Mouse (Mus musculus) spleen, adult 2 months (tissue): ENCODE results near the gene Sowahc.

Experiments
- CTCF ChIP-seq: fragments of 200-500 bp; IDR thresholded peaks from 2 replicates; pipeline ENCODE4 v1.5.1; 2011; ENCODE audit warnings: mild to moderate bottlenecking, inconsistent platforms; ENCODE audit not compliant: insufficient read depth, insufficient read length, insufficient replicate concordance; ENCODE audit errors: extremely low read depth
- POLR2A ChIP-seq: fragments of 200-500 bp; IDR thresholded peaks from 2 replicates; pipeline ENCODE4 v1.6.1; 2011; ENCODE audit warnings: low read depth, low read length, inconsistent platforms

- TF ChIP-seq CTCF (no peak), POLR2A (no peak)
These were observed 14.1 kb downstream of the Sowahc start for GRCm38 (mm10) chr10:59235847-59236246.
